Comparison of ENCODE assay signal across 23 mouse cellular contexts in the genomic region with DNA sequence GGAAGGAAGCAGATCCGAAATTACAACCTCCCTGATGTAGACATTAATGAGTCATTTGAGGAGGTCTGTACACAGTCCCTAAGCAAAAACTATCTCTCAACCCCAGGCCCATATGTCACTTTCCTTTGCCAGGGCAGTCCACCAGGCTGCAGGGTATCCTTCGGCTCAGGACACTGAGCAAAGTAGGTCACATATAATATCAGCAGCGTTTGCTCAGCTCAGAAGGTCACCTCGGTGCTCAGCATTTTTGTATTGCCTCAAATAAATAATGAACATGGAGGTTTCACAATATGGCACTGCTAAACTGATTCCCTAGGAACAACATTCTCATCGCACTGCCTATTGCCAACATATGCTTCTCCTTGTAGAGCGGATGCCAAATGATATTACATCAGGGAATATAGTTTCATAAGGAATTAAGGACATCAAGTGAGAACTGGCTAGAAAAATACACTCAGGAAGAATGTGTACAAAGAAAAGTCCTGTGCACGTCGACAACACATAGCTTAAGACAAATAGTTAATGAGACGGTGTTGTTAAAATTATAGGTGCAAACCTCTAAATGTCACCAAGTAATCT.
DNase-seq lines count a peak whose midpoint lies in the region; ATAC-seq and TF ChIP-seq lines count a peak whose summit lies in the region.
"Had no signal": no experiment of that assay in that cellular context is flagged by ENCODE, and none has a peak within 500 bp of the region (broad histone marks: within the 10 kb centered on the region; RNA-seq: fewer than 3 reads in every experiment).

No protein-coding gene starts in this region.

- H3K9me3 ChIP-seq in forebrain, embryonic 13.5 days (replicated peaks) = no peaks in the 10 kb centered on the region
- no peaks in the 10 kb centered on the region for H3K9me3 ChIP-seq in forebrain, embryonic 11.5 days (ENCODE audit: control insufficient read depth, low read length)
- H3K9me3 ChIP-seq: embryonic facial prominence, embryonic 13.5 days; limb, embryonic 15.5 days; liver, embryonic 15.5 days; midbrain, embryonic 13.5 days; neural tube, embryonic 15.5 days had no signal

- H3K27me3 ChIP-seq in forebrain, embryonic 13.5 days = no peaks in the 10 kb centered on the region
- H3K27me3 ChIP-seq in forebrain, embryonic 11.5 days (ENCODE audit: control insufficient read depth, insufficient read depth, low read length) = no peaks in the 10 kb centered on the region
- no peaks in the 10 kb centered on the region for H3K27me3 ChIP-seq in thymus, adult 2 months (ENCODE audit: control insufficient read depth, insufficient read depth, low read length)
- H3K27me3 ChIP-seq: embryonic facial prominence, embryonic 13.5 days; limb, embryonic 15.5 days; liver, embryonic 15.5 days; midbrain, embryonic 13.5 days; neural tube, embryonic 15.5 days; Patski had no signal

- no peaks in the 10 kb centered on the region for H3K36me3 ChIP-seq in forebrain, embryonic 13.5 days (ENCODE audit: poor library complexity, severe bottlenecking)
- H3K36me3 ChIP-seq in forebrain, embryonic 11.5 days (ENCODE audit: control insufficient read depth, insufficient read depth, low read length) = no peaks in the 10 kb centered on the region
- no peaks in the 10 kb centered on the region for H3K36me3 ChIP-seq in thymus, adult 2 months (ENCODE audit: control insufficient read depth, insufficient read depth, low read length)
- H3K36me3 ChIP-seq: embryonic facial prominence, embryonic 13.5 days; limb, embryonic 15.5 days; liver, embryonic 15.5 days; midbrain, embryonic 13.5 days; neural tube, embryonic 15.5 days had no signal

- TF ChIP-seq POLR2A in thymus, adult 2 months (IDR thresholded peaks at IDR 0.05; ENCODE audit: control insufficient read depth, extremely low read depth, insufficient read depth, low read length, poor library complexity) = no peak

- no peak overlapping the region for H3K9ac ChIP-seq in forebrain, embryonic 13.5 days
- H3K9ac ChIP-seq in forebrain, embryonic 11.5 days (ENCODE audit: low read length) = no peak overlapping the region
- H3K9ac ChIP-seq: embryonic facial prominence, embryonic 13.5 days; hindbrain, embryonic 14.5 days; limb, embryonic 15.5 days; liver, embryonic 15.5 days; midbrain, embryonic 13.5 days; neural tube, embryonic 15.5 days had no signal

- TF ChIP-seq CTCF in left cerebral cortex, adult 2 months (IDR thresholded peaks at IDR 0.05) = no peak
- no peak for TF ChIP-seq CTCF in thymus, adult 2 months (IDR thresholded peaks at IDR 0.05; ENCODE audit: borderline replicate concordance, control insufficient read depth, extremely low read depth, insufficient read depth, low read length, poor library complexity)

- H3K4me2 ChIP-seq in forebrain, embryonic 13.5 days = no peak overlapping the region
- H3K4me2 ChIP-seq in forebrain, embryonic 11.5 days (ENCODE audit: low read depth, low read length, severe bottlenecking) = no peak overlapping the region
- H3K4me2 ChIP-seq: embryonic facial prominence, embryonic 13.5 days; heart, embryonic 11.5 days; hindbrain, embryonic 14.5 days; limb, embryonic 15.5 days; liver, embryonic 15.5 days; midbrain, embryonic 13.5 days; neural tube, embryonic 15.5 days had no signal

- no peak for ATAC-seq in forebrain, embryonic 13.5 days
- no peak for ATAC-seq in forebrain, embryonic 11.5 days (replicated peaks; ENCODE audit: low FRiP score)
- ATAC-seq in monocyte, adult 5-6 weeks (replicated peaks; ENCODE audit: insufficient number of reproducible peaks, low FRiP score, low TSS enrichment, poor library complexity, severe bottlenecking) = no peak
- ATAC-seq: CD4-positive, CD25-positive, alpha-beta regulatory T cell, adult 4 months; midbrain, embryonic 13.5 days; Patski had no signal

- intact Hi-C loops in left cerebral cortex, adult 2 months (cut with DNase I) = loop anchor here (5.0 kb wide), 1 partner anchor 255 kb away; no protein-coding TSS in a partner anchor

- no peak overlapping the region for H3K4me3 ChIP-seq in forebrain, embryonic 13.5 days
- H3K4me3 ChIP-seq in forebrain, embryonic 11.5 days (ENCODE audit: low read depth, low read length) = no peak overlapping the region
- no peak overlapping the region for H3K4me3 ChIP-seq in left cerebral cortex, adult 2 months
- no peak overlapping the region for H3K4me3 ChIP-seq in thymus, adult 2 months (ENCODE audit: control insufficient read depth, insufficient read depth, low read length)
- H3K4me3 ChIP-seq: embryonic facial prominence, embryonic 13.5 days; limb, embryonic 15.5 days; liver, embryonic 15.5 days; midbrain, embryonic 13.5 days; myocyte; neural tube, embryonic 15.5 days had no signal

- H3K4me1 ChIP-seq in forebrain, embryonic 13.5 days = no peaks in the 10 kb centered on the region
- no peaks in the 10 kb centered on the region for H3K4me1 ChIP-seq in forebrain, embryonic 11.5 days (replicated peaks; ENCODE audit: control insufficient read depth, insufficient read depth, low read length)
- H3K4me1 ChIP-seq in thymus, adult 2 months (replicated peaks; ENCODE audit: control insufficient read depth, insufficient read depth, low read length) = no peaks in the 10 kb centered on the region
- H3K4me1 ChIP-seq: embryonic facial prominence, embryonic 13.5 days; limb, embryonic 15.5 days; liver, embryonic 15.5 days; midbrain, embryonic 13.5 days; neural tube, embryonic 15.5 days had no signal

- 89% methylated on average over 9 of the region's 9 CpGs for WGBS in forebrain, embryonic 13.5 days
- WGBS in forebrain, embryonic 11.5 days = 91% methylated on average over 9 of the region's 9 CpGs
- 91% methylated on average over 9 of the region's 9 CpGs for WGBS in thymus, adult 2 months

- no peak for DNase-seq in forebrain, embryonic 11.5 days (ENCODE audit: low spot score)
- no peak for DNase-seq in left cerebral cortex, adult 2 months (ENCODE audit: extremely low spot score in 1 of 2, low spot score in 2 of 2)
- DNase-seq in left cerebral cortex, adult 11 months (ENCODE audit: low spot score) = no peak
- DNase-seq in cerebellum, adult 9-10 months = peak; percentile 66
- DNase-seq in telencephalon, adult 2 months (ENCODE audit: low read depth, low spot score) = peak; percentile 60
- no peak for DNase-seq in thymus, adult 2 months
- DNase-seq: adrenal gland, adult 8-10 months; heart, postnatal 10 days; kidney, adult 9 months; kidney, postnatal 36 days; thymus, postnatal 36 days had no signal

- 0 out of 2 replicates have a peak overlapping the region, but pooled peaks have one; percentile 3 for H3K27ac ChIP-seq in forebrain, embryonic 13.5 days
- no peak overlapping the region for H3K27ac ChIP-seq in forebrain, embryonic 11.5 days (ENCODE audit: low read depth, low read length)
- peak overlapping the region; percentile 87 for H3K27ac ChIP-seq in left cerebral cortex, adult 2 months
- H3K27ac ChIP-seq in thymus, adult 2 months (ENCODE audit: control insufficient read depth, insufficient read depth, low read length) = no peak overlapping the region
- H3K27ac ChIP-seq: embryonic facial prominence, embryonic 13.5 days; hindbrain, embryonic 14.5 days; limb, embryonic 15.5 days; liver, embryonic 15.5 days; midbrain, embryonic 13.5 days; neural tube, embryonic 15.5 days had no signal

Comparison
In these comparisons a context has a peak if more than half of its experiments do, and no peak if none do; other contexts are left out.
1. H3K27ac ChIP-seq: peak in forebrain, embryonic 13.5 days (single experiment) and left cerebral cortex, adult 2 months (single experiment); none in forebrain, embryonic 11.5 days (single experiment) and thymus, adult 2 months (single experiment).
2. DNase-seq: peak in cerebellum, adult 9-10 months (single experiment) and telencephalon, adult 2 months (single experiment); none in forebrain, embryonic 11.5 days (single experiment), left cerebral cortex, adult 2 months (0 of 2), left cerebral cortex, adult 11 months (single experiment) and thymus, adult 2 months (single experiment).